Mouse (Mus musculus) kidney, embryonic 14.5 days (tissue): ENCODE measurements around the gene Stt3a. TPM values are rescaled to one million over a fixed set of nuclear protein-coding genes. Genes with fewer than 3 reads are reported as not detected.

Experiments used
- ATAC-seq: fragments of 200-750 bp; cut with Nextera tagmentation; 2 replicates; pipeline ENCODE4 v1.8.0; 2017; ENCODE audit warnings: moderate number of reproducible peaks, mild to moderate bottlenecking, moderate TSS enrichment, moderate library complexity; ENCODE audit not compliant: low FRiP score, low TSS enrichment
- H3K27ac ChIP-seq: fragments of 300-500 bp; sonication (generic); 2 replicates; pipeline ENCODE4 v1.5.1; 2014; ENCODE audit warnings: low read depth, mild to moderate bottlenecking, low read length, moderate library complexity, mixed read lengths
- H3K27me3 ChIP-seq: fragments of 300-500 bp; sonication (generic); 2 replicates; pipeline ENCODE4 v1.6.1; 2014; ENCODE audit warnings: mild to moderate bottlenecking, low read length; ENCODE audit not compliant: control insufficient read depth, insufficient read depth
- H3K36me3 ChIP-seq: fragments of 300-500 bp; sonication (generic); 2 replicates; pipeline ENCODE4 v1.6.1; 2014; ENCODE audit warnings: low read length, mixed read lengths; ENCODE audit not compliant: control insufficient read depth, insufficient read depth
- H3K4me1 ChIP-seq: fragments of 300-500 bp; sonication (generic); 2 replicates; pipeline ENCODE4 v1.6.1; 2014; ENCODE audit warnings: low read length, mixed read lengths; ENCODE audit not compliant: control insufficient read depth, insufficient read depth
- H3K4me2 ChIP-seq: fragments of 300-500 bp; sonication (generic); replicated peaks from 2 replicates; pipeline ENCODE4 v1.6.1; 2014; ENCODE audit warnings: low read depth, mild to moderate bottlenecking, low read length
- H3K4me3 ChIP-seq: fragments of 300-500 bp; sonication (generic); 2 replicates; pipeline ENCODE4 v1.5.1; 2014; ENCODE audit warnings: mild to moderate bottlenecking, low read length
- H3K9ac ChIP-seq: fragments of 300-500 bp; sonication (generic); 2 replicates; pipeline ENCODE4 v1.6.1; 2014; ENCODE audit warnings: low read depth, mild to moderate bottlenecking, low read length, moderate library complexity
- H3K9me3 ChIP-seq: fragments of 300-500 bp; sonication (generic); 2 replicates; pipeline ENCODE4 v1.6.1; 2016; ENCODE audit warnings: low read length; ENCODE audit not compliant: control insufficient read depth
- WGBS: fragments of 180-500 bp; shearing (Covaris S2); extraction: QIAGEN DNeasy Blood & Tissue Kit; methylation state at CpG from one replicate; pipeline ENCODE4 v1.1.7; 2014; 5-methylcytosine and 5-hydroxymethylcytosine counted together
- polyA plus RNA-seq: library from polyadenylated mRNA; unstranded; fragments of >200 nt; fragmentation: Nextera tagmentation; extraction: Ambion mirVana; gene quantifications from 2 replicates; pipeline ENCODE4 v1.2.1, GENCODE M21; 2014

Gene Stt3a
- polyA plus RNA-seq, 1 experiment from 2014 or later = 240 TPM

DNA sequence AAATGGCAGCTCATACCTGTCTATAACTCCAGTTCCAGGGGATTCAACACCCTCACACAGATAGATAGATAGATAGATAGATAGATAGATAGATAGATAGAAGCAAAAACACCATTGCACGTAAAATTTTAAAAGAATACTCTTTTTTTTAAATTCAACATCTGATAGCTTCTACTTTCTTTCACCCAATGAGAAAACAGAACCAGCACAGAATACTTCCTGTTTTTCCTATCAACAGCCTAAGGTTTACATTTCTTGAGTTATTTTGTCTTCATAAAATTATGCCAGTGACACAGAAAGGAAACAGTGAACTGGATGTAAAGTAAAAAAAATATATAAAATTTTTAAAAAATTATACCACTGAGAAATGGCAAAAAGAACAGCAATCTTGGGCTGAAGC, 3.1 kb downstream of the Stt3a start:
- Histone ChIP-seq H3K36me3 (peaks cover 38% of the 10 kb centered on the region), H3K4me1 (peaks cover 15% of the 10 kb centered on the region), H3K27me3 (no peaks in the 10 kb centered on the region), H3K27ac (no peak overlapping the region), H3K4me3 (no peak overlapping the region), H3K9ac (no peak overlapping the region), H3K4me2 (no peak overlapping the region), H3K9me3 (no peaks in the 10 kb centered on the region)
- WGBS = 98% methylated on average over 1 of the region's 1 CpGs
- ATAC-seq = no peak

- H3K27ac ChIP-seq = peak within 1 kb of the TSS; percentile 95
- peak within 1 kb of the TSS; percentile 81 for H3K9ac ChIP-seq
- H3K36me3 ChIP-seq = peaks cover 29% of the 10 kb centered on the region
- ATAC-seq = no peak; the same call in 1 of the 2 replicates
- 6% methylated on average over 12 of the region's 12 CpGs for WGBS
- peak within 1 kb of the TSS; percentile 75 for H3K4me3 ChIP-seq
- H3K4me1 ChIP-seq = no peaks in the 10 kb centered on the region; the same call in 1 of the 2 replicates
- no peaks in the 10 kb centered on the region for H3K9me3 ChIP-seq
- H3K27me3 ChIP-seq = no peaks in the 10 kb centered on the region
- peak within 1 kb of the TSS; percentile 89 for H3K4me2 ChIP-seq
These were observed 40.3 kb downstream of the Stt3a start, which contains the start of gene Chek1 for GRCm38 (mm10) chr9:36727034-36727755. Gene Chek1, minus strand, starts transcription at chr9:36727065.

GRCm38 (mm10) chr9:36726131-36727033, 41.1 kb downstream of the Stt3a start:
- Histone ChIP-seq H3K36me3 (peaks cover 28% of the 10 kb centered on the region), H3K9me3 (no peaks in the 10 kb centered on the region), H3K27me3 (no peaks in the 10 kb centered on the region), H3K9ac (peak overlapping the region; percentile 81), H3K27ac (peak overlapping the region; percentile 95), H3K4me1 (no peaks in the 10 kb centered on the region; the same call in 1 of the 2 replicates), H3K4me3 (peak overlapping the region; percentile 75), H3K4me2 (peak overlapping the region; percentile 89)
- peak; percentile 94 for ATAC-seq
- WGBS = under 1% methylated on average over 53 of the region's 53 CpGs

DNA sequence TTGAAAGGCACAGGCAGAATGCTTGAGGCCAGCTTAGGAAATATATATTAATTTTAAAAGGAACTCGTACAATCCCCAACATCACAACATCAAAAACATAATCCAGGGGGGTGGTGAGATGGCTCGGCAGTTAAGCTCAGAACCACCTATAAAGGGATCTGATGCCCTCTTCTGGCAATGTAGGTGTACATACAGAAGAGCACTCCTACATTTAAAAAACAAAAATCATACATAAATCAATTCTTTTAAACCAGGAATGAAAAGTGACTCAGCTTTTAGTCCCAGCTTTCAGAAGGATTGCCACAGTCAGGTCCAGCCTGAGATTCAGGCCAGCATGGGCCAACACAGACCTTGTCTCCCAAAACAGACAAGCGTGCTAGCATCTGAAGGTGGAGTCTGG, 50.9 kb downstream of the Stt3a start:
- Histone ChIP-seq H3K27me3 (no peaks in the 10 kb centered on the region), H3K27ac (no peak overlapping the region), H3K9me3 (no peaks in the 10 kb centered on the region), H3K36me3 (peaks cover 44% of the 10 kb centered on the region; the same call in 1 of the 2 replicates), H3K4me2 (no peak overlapping the region), H3K9ac (no peak overlapping the region), H3K4me3 (no peak overlapping the region), H3K4me1 (no peaks in the 10 kb centered on the region)
- 82% methylated on average over 3 of the region's 3 CpGs for WGBS
- ATAC-seq = no peak

DNA sequence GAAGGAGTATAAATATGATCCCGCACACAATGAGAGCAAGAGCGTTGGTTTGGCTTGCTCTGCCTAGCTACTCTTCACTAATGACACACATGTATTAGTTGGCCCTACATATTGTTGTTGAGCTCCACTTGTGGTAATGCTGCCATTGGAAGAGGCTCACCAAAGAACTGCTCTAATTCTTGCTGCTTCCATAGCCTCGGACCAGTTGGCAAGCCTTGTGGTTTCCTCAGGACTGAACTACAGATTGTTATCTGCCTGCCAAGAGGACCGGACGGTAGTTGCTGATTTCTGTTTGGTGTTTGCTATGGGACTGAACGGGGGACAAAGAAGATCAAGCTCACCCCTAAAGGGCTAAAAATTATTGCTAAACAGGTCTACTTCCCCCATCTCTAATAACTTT, 60.2 kb downstream of the Stt3a start:
- Histone ChIP-seq H3K4me1 (no peaks in the 10 kb centered on the region), H3K4me2 (no peak overlapping the region), H3K27ac (no peak overlapping the region), H3K4me3 (no peak overlapping the region), H3K9ac (no peak overlapping the region), H3K27me3 (no peaks in the 10 kb centered on the region), H3K9me3 (no peaks in the 10 kb centered on the region), H3K36me3 (peaks cover 17% of the 10 kb centered on the region; the same call in 1 of the 2 replicates)
- WGBS = 90% methylated on average over 6 of the region's 6 CpGs
- ATAC-seq = no peak

DNA sequence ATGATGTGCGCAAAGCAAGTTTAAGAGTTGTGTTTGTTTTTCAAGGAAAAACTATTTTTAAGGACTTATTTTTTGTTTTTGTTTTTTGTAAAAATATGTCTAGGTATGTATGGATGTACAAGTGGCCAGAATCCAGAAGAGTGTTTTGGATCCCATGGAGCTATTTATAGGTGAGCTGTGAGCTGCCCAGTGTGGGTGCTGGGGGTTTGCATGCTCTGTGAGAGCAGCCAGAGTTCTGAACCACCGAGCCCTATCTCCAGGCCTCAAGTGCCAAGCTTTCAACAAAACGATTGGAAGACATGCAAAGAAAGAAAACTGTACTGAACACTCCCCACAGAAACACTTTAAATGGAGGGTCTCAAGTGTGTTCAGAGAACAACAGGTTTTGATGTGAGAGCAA, 61.6 kb downstream of the Stt3a start:
- H3K4me1 ChIP-seq = no peaks in the 10 kb centered on the region
- no peak overlapping the region for H3K27ac ChIP-seq
- no peaks in the 10 kb centered on the region for H3K9me3 ChIP-seq
- no peak for ATAC-seq
- H3K36me3 ChIP-seq = peaks cover 12% of the 10 kb centered on the region; the same call in 1 of the 2 replicates
- H3K27me3 ChIP-seq = no peaks in the 10 kb centered on the region
- no peak overlapping the region for H3K4me3 ChIP-seq
- no peak overlapping the region for H3K4me2 ChIP-seq
- no peak overlapping the region for H3K9ac ChIP-seq
- 85% methylated on average over 3 of the region's 3 CpGs for WGBS

GRCm38 (mm10) chr9:36694276-36694675, 73.2 kb downstream of the Stt3a start:
- Histone ChIP-seq H3K4me2 (no peak overlapping the region), H3K27ac (no peak overlapping the region), H3K36me3 (no peaks in the 10 kb centered on the region), H3K9ac (no peak overlapping the region), H3K9me3 (no peaks in the 10 kb centered on the region), H3K27me3 (no peaks in the 10 kb centered on the region), H3K4me3 (no peak overlapping the region), H3K4me1 (no peaks in the 10 kb centered on the region)
- WGBS = 94% methylated on average over 10 of the region's 10 CpGs
- ATAC-seq = no peak

DNA sequence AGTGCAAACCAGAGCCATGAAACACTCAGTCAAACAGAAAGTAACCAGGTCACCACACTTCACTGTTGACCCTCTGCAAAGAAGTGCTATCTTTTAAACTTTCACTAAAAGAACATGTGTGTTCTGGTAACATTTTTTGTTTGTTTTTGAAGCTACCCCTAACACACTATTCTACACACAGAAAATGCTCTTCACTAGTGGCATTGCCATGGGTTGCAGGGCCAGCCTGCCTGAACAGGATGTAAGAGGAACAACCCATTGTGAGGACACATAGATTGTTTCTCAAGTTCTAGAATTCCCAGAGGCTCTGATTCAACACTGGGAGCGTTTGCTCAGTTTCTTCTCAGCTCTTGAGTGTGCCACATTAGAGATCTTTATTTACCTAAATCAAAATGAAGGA, 74.6 kb downstream of the Stt3a start, which contains the start of gene Acrv1:
TSS of gene Acrv1 (plus strand) at position 301 of the 400 bp plus-strand sequence.
- Histone ChIP-seq H3K36me3 (no peaks in the 10 kb centered on the region), H3K4me2 (no peak within 1 kb of the TSS), H3K9ac (no peak within 1 kb of the TSS), H3K4me1 (no peaks in the 10 kb centered on the region), H3K9me3 (no peaks in the 10 kb centered on the region), H3K4me3 (no peak within 1 kb of the TSS), H3K27ac (no peak within 1 kb of the TSS), H3K27me3 (no peaks in the 10 kb centered on the region)
- no peak for ATAC-seq
- WGBS = 74% methylated on average over 1 of the region's 1 CpGs

- Histone ChIP-seq H3K36me3 (no peaks in the 10 kb centered on the region), H3K9ac (no peak overlapping the region), H3K27me3 (no peaks in the 10 kb centered on the region), H3K4me2 (no peak overlapping the region), H3K9me3 (no peaks in the 10 kb centered on the region), H3K4me1 (no peaks in the 10 kb centered on the region), H3K4me3 (no peak overlapping the region), H3K27ac (no peak overlapping the region)
- ATAC-seq = no peak
These were observed 80.2 kb downstream of the Stt3a start for GRCm38 (mm10) chr9:36687329-36687728.
